Mouse (Mus musculus) E14TG2a.4 (cell line): ENCODE results near the gene Rubcnl.

Source experiments
- H3K27me3 ChIP-seq: 2 replicates; pipeline ENCODE4 v1.6.1; 2014; ENCODE audit warnings: low read length, control low read depth; ENCODE audit not compliant: insufficient read depth
- H3K36me3 ChIP-seq: 2 replicates; pipeline ENCODE4 v1.6.1; 2014; ENCODE audit warnings: low read length, control low read depth; ENCODE audit not compliant: insufficient read depth
- H3K4me1 ChIP-seq: replicated peaks from 2 replicates; pipeline ENCODE4 v1.6.1; 2014; ENCODE audit warnings: low read depth, low read length, control low read depth
- H3K4me3 ChIP-seq: replicated peaks from 2 replicates; pipeline ENCODE4 v1.5.1; 2014; ENCODE audit warnings: mild to moderate bottlenecking, low read length
- H3K9me3 ChIP-seq: 2 replicates; pipeline ENCODE4 v1.6.1; 2014; ENCODE audit warnings: low read length, control low read depth
- CTCF ChIP-seq: conservative IDR thresholded peaks from 2 replicates; pipeline ENCODE4 v1.5.1; 2014; ENCODE audit warnings: low read length
- NANOG ChIP-seq: IDR thresholded peaks from 2 replicates; pipeline ENCODE4 v1.6.1; 2014; ENCODE audit warnings: borderline replicate concordance, low read length, mixed read lengths
- POU5F1 ChIP-seq: IDR thresholded peaks from 2 replicates; pipeline ENCODE4 v1.6.1; 2014; ENCODE audit warnings: low read length, borderline replicate concordance

Gene Rubcnl

DNA sequence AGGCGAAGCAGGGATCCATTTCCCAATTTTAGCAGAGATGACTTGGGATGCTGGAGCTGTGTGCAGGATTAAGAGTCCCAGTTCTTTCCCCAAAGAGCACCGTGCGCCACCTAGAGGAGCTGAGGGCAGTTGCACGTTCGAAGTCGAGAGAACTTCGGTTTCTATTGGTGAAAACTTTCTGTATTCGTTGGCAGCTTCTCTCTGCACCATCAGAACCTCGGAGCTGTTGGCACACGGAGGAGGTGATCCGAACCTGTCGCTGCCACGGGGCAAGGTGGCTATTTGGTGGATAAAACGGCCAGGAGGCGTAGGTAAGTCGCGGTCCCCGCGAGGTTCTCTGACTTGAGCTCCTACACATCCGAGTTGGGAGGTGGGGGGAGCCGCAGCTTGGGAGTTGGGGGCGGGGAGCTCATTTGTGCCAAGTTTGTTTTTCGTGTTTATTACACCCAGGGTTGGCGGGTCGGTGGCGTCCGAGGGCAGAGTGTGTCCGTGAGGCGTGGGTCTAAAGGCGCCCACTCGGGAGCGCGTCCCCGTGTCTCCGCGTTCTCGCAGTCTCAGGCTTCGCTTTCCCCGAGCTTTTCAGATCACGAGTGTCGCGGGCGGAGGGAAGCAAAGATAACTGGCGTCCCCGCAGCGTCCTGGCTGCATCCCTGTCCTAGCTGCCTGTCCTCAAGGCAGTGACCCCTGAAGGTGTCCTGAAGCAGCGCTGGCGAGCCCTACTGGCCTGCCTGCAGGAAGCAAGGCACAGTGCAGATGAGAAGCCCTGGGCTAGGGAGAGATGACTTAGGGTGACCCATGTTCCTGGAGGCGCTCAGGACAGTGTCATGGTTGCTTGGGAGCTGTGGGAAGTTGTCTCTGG, at the start of gene Rubcnl:
Gene Rubcnl, plus strand, starts transcription at position 172 of the 859 bp plus-strand sequence.
- no peaks in the 10 kb centered on the region for H3K36me3 ChIP-seq
- H3K9me3 ChIP-seq: no peaks in the 10 kb centered on the region
- peaks cover 8% of the 10 kb centered on the region; the same call in 1 of the 2 replicates for H3K4me1 ChIP-seq
- H3K4me3 ChIP-seq: peak within 1 kb of the TSS; percentile 78
- peaks cover 30% of the 10 kb centered on the region for H3K27me3 ChIP-seq
- no peak for TF ChIP-seq POU5F1
- no peak for TF ChIP-seq NANOG
- TF ChIP-seq CTCF: peak; percentile 90

DNA sequence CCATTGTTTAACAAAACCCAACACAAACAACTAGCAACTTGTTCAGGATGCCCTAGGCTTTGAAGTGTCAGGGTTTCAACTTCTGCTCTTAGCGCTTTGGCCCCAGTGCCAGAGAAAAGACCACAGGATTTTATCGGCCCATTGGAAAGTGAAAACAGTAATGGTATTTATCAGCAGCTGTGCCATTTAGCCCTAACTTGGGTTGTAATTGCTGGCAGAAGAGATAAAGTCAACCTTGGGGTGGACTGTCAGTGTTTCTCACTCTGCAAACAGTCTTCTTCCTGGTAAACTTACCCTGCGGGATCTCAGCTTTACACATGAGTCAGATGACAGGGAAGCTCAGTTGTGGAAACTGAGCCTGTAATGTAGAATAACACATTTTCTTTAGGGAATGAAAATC, 43.6 kb upstream of the Rubcnl start:
- no peaks in the 10 kb centered on the region for H3K36me3 ChIP-seq
- peaks cover 22% of the 10 kb centered on the region for H3K4me1 ChIP-seq
- no peaks in the 10 kb centered on the region for H3K27me3 ChIP-seq
- H3K9me3 ChIP-seq: no peaks in the 10 kb centered on the region
- no peak overlapping the region for H3K4me3 ChIP-seq
- TF ChIP-seq NANOG (no peak), POU5F1 (no peak), CTCF (no peak)

DNA sequence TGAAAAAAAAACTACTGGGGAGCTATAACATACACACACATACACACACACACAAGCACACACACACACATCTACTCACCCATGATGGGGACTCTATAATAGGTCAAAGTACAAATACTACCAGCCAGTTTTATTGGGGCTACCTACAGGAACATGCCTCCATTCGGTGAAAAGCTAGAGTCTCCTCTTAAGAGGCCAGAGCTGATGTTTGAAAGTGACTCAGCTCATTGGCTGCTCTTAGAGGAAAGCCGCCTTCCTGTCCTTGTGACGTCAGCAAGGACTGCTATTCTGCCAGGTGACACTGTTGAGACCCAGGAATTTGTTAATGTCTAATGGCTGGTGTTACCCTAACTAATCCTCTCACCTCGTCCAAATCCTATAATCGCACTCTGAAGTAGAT, 43.1 kb upstream of the Rubcnl start:
- H3K4me3 ChIP-seq: no peak overlapping the region
- TF ChIP-seq POU5F1 (no peak), NANOG (no peak), CTCF (no peak)
- H3K4me1 ChIP-seq: peaks cover 22% of the 10 kb centered on the region
- H3K9me3 ChIP-seq: no peaks in the 10 kb centered on the region
- H3K36me3 ChIP-seq: no peaks in the 10 kb centered on the region
- no peaks in the 10 kb centered on the region; the same call in 1 of the 2 replicates for H3K27me3 ChIP-seq

DNA sequence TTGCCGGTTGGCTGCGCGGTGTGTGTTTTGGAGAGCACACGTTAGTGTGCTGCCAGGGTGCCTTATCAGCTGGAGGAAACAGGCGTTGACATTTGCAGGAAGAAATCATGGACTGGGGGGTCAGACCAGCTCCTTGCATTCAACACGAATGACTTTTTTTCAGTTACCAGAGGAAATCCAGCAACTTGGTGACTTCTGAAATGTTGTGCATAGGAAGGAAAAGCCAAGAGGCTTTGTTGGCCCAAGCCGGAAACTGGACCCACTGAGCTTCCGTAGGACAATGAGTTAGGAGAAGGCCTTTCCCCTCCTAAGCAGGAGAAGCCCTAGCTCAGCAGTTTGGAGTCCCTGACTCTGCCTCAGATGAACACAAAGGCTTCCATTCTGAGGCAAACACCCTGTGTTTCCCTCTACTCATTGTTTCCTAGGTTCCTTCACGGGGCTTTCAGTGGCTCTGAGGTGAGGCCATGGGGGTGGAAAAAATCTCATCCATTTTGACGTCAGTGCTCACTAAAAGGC, 41.6 kb upstream of the Rubcnl start:
- Histone ChIP-seq H3K4me3 (no peak overlapping the region), H3K9me3 (no peaks in the 10 kb centered on the region), H3K4me1 (peaks cover 26% of the 10 kb centered on the region), H3K27me3 (peaks cover 5% of the 10 kb centered on the region; the same call in 1 of the 2 replicates), H3K36me3 (no peaks in the 10 kb centered on the region)
- TF ChIP-seq POU5F1: no peak
- no peak for TF ChIP-seq NANOG
- no peak for TF ChIP-seq CTCF

DNA sequence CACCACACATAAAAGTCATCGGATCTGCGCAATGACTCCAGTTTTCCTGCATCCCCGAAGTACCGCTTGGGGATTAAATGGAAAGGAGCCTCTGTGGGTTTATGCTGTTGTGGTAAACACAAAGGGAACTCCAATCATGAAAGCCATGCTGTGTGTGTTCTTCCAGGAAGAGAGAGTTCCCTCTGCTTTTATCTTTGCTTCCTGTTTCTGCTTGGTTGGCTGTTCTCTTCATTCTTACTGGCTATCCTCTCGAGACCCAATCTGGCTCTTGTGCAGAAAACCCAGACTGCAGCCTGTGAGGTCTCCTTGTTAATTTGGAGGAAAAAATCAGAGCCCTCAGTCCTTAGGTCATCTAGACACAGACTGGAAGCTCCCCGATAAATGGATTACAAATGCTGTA, 38.9 kb upstream of the Rubcnl start:
- peaks cover 7% of the 10 kb centered on the region; the same call in 1 of the 2 replicates for H3K27me3 ChIP-seq
- H3K4me3 ChIP-seq: no peak overlapping the region
- H3K36me3 ChIP-seq: no peaks in the 10 kb centered on the region
- no peak for TF ChIP-seq CTCF
- TF ChIP-seq NANOG: no peak
- no peak for TF ChIP-seq POU5F1
- H3K4me1 ChIP-seq: peaks cover 26% of the 10 kb centered on the region
- no peaks in the 10 kb centered on the region for H3K9me3 ChIP-seq

DNA sequence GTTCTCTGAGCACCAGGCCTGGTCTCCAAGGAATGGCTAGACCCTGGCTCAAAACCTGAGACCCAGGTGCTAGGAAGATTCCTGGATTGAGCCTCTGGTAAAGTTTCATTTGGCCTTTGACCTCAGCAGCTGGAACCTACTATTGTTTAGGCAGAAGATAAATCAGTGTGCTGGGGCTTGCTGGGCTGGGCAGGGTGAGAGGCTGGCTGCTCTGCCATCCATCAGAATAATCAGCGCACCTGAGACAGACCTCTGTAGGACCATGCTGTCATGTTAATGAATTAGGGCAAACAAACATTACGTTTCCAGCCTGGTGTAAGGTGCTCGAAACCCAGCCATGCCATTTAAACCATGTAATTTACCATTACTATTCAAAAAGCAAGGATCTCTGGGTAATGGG, 34.8 kb upstream of the Rubcnl start:
- H3K9me3 ChIP-seq: no peaks in the 10 kb centered on the region

DNA sequence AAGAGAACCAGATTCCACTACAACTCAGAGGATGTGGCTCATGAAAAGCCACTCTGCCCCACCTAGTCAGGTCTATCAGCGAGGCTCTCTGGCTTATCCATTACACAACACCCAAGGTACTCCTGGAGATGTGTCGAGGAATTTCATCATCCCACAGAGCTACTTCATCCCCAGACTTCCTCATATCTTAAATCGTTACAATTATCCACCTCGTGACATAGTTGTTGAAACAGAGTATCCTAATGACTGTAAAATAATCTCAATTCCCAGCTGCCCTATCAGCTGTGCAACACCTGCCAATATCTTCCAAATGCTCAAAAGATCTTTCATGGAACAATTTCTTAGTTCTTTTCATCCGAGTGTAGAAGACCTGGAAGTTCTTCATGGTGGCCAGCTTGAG, 32.7 kb upstream of the Rubcnl start:
- H3K9me3 ChIP-seq: no peaks in the 10 kb centered on the region
- H3K4me3 ChIP-seq: no peak overlapping the region
- H3K27me3 ChIP-seq: peaks cover 7% of the 10 kb centered on the region; the same call in 1 of the 2 replicates
- TF ChIP-seq NANOG (no peak), POU5F1 (no peak), CTCF (no peak)
- no peaks in the 10 kb centered on the region for H3K36me3 ChIP-seq
- peaks cover 4% of the 10 kb centered on the region; the same call in 1 of the 2 replicates for H3K4me1 ChIP-seq

More for the DNA sequence above, 34.8 kb upstream of the Rubcnl start:
- H3K27me3 ChIP-seq: peaks cover 7% of the 10 kb centered on the region; the same call in 1 of the 2 replicates
- peaks cover 16% of the 10 kb centered on the region for H3K4me1 ChIP-seq
- no peak overlapping the region for H3K4me3 ChIP-seq
- no peaks in the 10 kb centered on the region for H3K36me3 ChIP-seq
- TF ChIP-seq POU5F1: no peak
- no peak for TF ChIP-seq NANOG

DNA sequence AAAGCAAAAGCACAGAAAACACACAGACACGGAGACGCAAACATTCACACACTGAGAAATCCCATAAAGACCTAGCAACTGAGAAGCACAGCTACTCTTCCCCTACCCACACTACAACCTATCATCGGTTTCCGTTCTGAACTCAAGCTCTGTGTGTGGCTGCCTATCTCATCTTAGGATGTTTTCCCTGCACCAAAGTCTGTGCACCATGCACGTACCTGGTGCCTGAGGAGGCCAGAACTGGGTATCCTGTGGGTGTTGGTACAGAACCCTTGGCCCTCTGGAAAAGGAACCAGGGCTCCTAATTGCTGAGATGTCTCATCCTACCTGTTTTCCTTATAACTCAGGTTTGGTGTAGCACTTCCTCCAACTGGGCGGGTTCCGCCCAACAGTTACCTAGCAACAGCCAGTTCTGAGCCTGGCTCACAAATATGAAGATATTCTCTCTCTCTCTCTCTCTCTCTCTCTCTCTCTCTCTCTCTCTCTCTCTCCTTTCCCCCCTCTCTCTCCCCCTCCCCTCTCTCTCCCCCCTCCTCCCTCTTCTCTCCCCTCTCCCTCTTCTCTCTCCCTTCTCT, 30.9 kb upstream of the Rubcnl start:
- H3K4me3 ChIP-seq: no peak overlapping the region
- TF ChIP-seq CTCF: no peak
- no peak for TF ChIP-seq NANOG
- TF ChIP-seq POU5F1: no peak
- H3K27me3 ChIP-seq: no peaks in the 10 kb centered on the region
- no peaks in the 10 kb centered on the region for H3K36me3 ChIP-seq
- H3K4me1 ChIP-seq: no peaks in the 10 kb centered on the region
- no peaks in the 10 kb centered on the region for H3K9me3 ChIP-seq
